Mouse (Mus musculus) mesoderm, embryonic 11.5 days (tissue): Measurements from ENCODE around the gene Ogdh.

ENCODE experiments used
- DNase-seq: peaks from one replicate; pipeline ENCODE4 v3.0.0-alpha.2; 2012; ENCODE audit warnings: low read depth, low spot score

Gene Ogdh

GRCm38 (mm10) chr11:6405591-6406081 is 114.2 kb downstream of the Ogdh start:
- DNase-seq, result no peak
